ENCODE assay signal across 7 mouse cellular contexts in genomic region chr19:29066981-29067471, GRCm38 (mm10). TPM values are rescaled to one million over a fixed set of nuclear protein-coding genes. Genes with fewer than 3 reads are reported as not detected.
DNase-seq lines count a peak whose midpoint lies in the region; ATAC-seq and TF ChIP-seq lines count a peak whose summit lies in the region.

No protein-coding gene starts in this region.

- H3K36me3 ChIP-seq in MEL (ENCODE audit: control insufficient read depth in 1 of 2, insufficient read depth in 2 of 2, low read length in 2 of 2), result peaks cover 0 to 23% of the 10 kb centered on the region in 2 experiments; a peak in 2 of 4 replicates
- H3K36me3 ChIP-seq in spleen, adult 2 months (ENCODE audit: control insufficient read depth, insufficient read depth, low read length), result no peaks in the 10 kb centered on the region

- no peaks in the 10 kb centered on the region for H3K27me3 ChIP-seq in MEL (ENCODE audit: control insufficient read depth in 1 of 2, insufficient read depth in 2 of 2, low read length in 2 of 2)
- H3K27me3 ChIP-seq in spleen, adult 2 months (ENCODE audit: control insufficient read depth, insufficient read depth, low read length), result no peaks in the 10 kb centered on the region

- peak; percentile 73 for ATAC-seq in erythroblast, adult 5-6 weeks (replicated peaks; ENCODE audit: low FRiP score, poor library complexity, severe bottlenecking)
- peak; percentile 86 for ATAC-seq in megakaryocyte-erythroid progenitor cell, adult 5-6 weeks (replicated peaks; ENCODE audit: low FRiP score, low TSS enrichment, poor library complexity, severe bottlenecking)

- H3K79me2 ChIP-seq in MEL (ENCODE audit: control insufficient read depth, insufficient read depth, low read length, poor library complexity), result no peaks in the 10 kb centered on the region; the same call in 1 of the 2 replicates

- peak overlapping the region; percentile 69 for H3K9ac ChIP-seq in MEL (ENCODE audit: control insufficient read depth, low read depth, low read length, poor library complexity, severe bottlenecking)

- TF ChIP-seq RAD21 in MEL (IDR thresholded peaks at IDR 0.05; ENCODE audit: low read depth, low read length), result no peak; the same call in 1 of the 2 replicates

- peak in 1 of 2 experiments; percentile 45; a peak in 1 of 4 replicates for TF ChIP-seq EP300 in MEL (IDR thresholded peaks at IDR 0.05; ENCODE audit: low read depth in 1 of 2, low read length in 2 of 2)

- no peaks in the 10 kb centered on the region for H3K9me3 ChIP-seq in MEL (replicated peaks; ENCODE audit: insufficient read depth, low read length)

- peak; percentile 48 to 84; a peak in 3 of 4 replicates for TF ChIP-seq POLR2A in MEL (IDR thresholded peaks at IDR 0.05; ENCODE audit: control insufficient read depth in 1 of 2, insufficient read depth in 1 of 2, low read depth in 1 of 2, low read length in 2 of 2, poor library complexity in 1 of 2)
- peak; percentile 28 for TF ChIP-seq POLR2A in spleen, adult 2 months (IDR thresholded peaks at IDR 0.05; ENCODE audit: low read depth, low read length)

- intact Hi-C loops in heart, postnatal 14 days (cut with DNase I), result loop anchor here (5.0 kb wide), 2 partner anchors 35 to 135 kb away; partner anchors contain the start of gene Rcl1

- H3K4me1 ChIP-seq in MEL (ENCODE audit: control insufficient read depth in 1 of 2, insufficient read depth in 2 of 2, low read length in 2 of 2), result peaks cover 4 to 22% of the 10 kb centered on the region in 2 experiments; a peak in 3 of 4 replicates
- peaks cover 3% of the 10 kb centered on the region for H3K4me1 ChIP-seq in spleen, adult 2 months (ENCODE audit: control insufficient read depth, insufficient read depth, insufficient read length)

- 16% methylated on average over 11 of the region's 11 CpGs for WGBS in spleen, adult 2 months

- no peak for TF ChIP-seq CTCF in MEL (IDR thresholded peaks at IDR 0.05 in 2 of 3, conservative IDR thresholded peaks at IDR 0.05 in 1 of 3; ENCODE audit: control insufficient read depth in 1 of 3, insufficient read depth in 1 of 3, low read depth in 2 of 3, low read length in 3 of 3, poor library complexity in 1 of 3, severe bottlenecking in 1 of 3)
- TF ChIP-seq CTCF in spleen, adult 2 months (IDR thresholded peaks at IDR 0.05; ENCODE audit: extremely low read depth, insufficient read depth, insufficient read length, insufficient replicate concordance), result no peak

- H3K27ac ChIP-seq in MEL (ENCODE audit: control insufficient read depth, low read depth, low read length), result peak overlapping the region; percentile 78
- peak overlapping the region; percentile 64 for H3K27ac ChIP-seq in spleen, adult 2 months (ENCODE audit: insufficient read depth, low read length)

- peak overlapping the region; percentile 82 for H3K4me3 ChIP-seq in MEL (ENCODE audit: control insufficient read depth in 1 of 2, insufficient read depth in 1 of 2, low read depth in 2 of 2, low read length in 2 of 2)
- peak overlapping the region; percentile 50 for H3K4me3 ChIP-seq in spleen, adult 2 months (ENCODE audit: extremely low read depth, insufficient read depth, insufficient read length)

- DNase-seq in MEL (ENCODE audit: low read depth, low spot score), result peak; percentile 98
- DNase-seq in adrenal gland, postnatal 10 days, result peak; percentile 83
- DNase-seq in heart, postnatal 14 days, result peak; percentile 69 to 78
- peak; percentile 86 to 92 for DNase-seq in kidney, postnatal 36 days
- DNase-seq in spleen, adult 2 months (ENCODE audit: low read depth in 1 of 2, low spot score in 2 of 2), result peak; percentile 65 to 69

TF ChIP-seq in MEL, 35 proteins besides CTCF, POLR2A, EP300 and RAD21:
- no peak for TF ChIP-seq CHD2 (IDR thresholded peaks at IDR 0.05; ENCODE audit: low read length)
- peak; percentile 8; the same call in 1 of the 2 replicates for TF ChIP-seq TCF12 (IDR thresholded peaks at IDR 0.05; ENCODE audit: low read depth, low read length)
- TF ChIP-seq GATA1 (IDR thresholded peaks at IDR 0.05; ENCODE audit: low read depth, low read length), result peak; percentile 74
- TF ChIP-seq KAT2A (conservative IDR thresholded peaks at IDR 0.05; ENCODE audit: low read depth, low read length), result no peak
- TF ChIP-seq ETS1 (IDR thresholded peaks at IDR 0.05; ENCODE audit: low read depth, low read length), result peak; percentile 55; the same call in 1 of the 2 replicates
- TF ChIP-seq TBP (IDR thresholded peaks at IDR 0.05; ENCODE audit: low read depth, low read length), result peak; percentile 91
- no peak for TF ChIP-seq ZC3H11A (IDR thresholded peaks at IDR 0.05; ENCODE audit: low read depth, low read length)
- TF ChIP-seq MXI1 (IDR thresholded peaks at IDR 0.05; ENCODE audit: low read depth, low read length), result peak; percentile 67; the same call in 1 of the 2 replicates
- no peak for TF ChIP-seq HCFC1 (IDR thresholded peaks at IDR 0.05; ENCODE audit: low read depth, low read length)
- peak; percentile 1; the same call in 1 of the 2 replicates for TF ChIP-seq SMC3 (IDR thresholded peaks at IDR 0.05; ENCODE audit: low read depth, low read length)
- TF ChIP-seq SIN3A (IDR thresholded peaks at IDR 0.05; ENCODE audit: low read length), result peak; percentile 90
- TF ChIP-seq NELFE (IDR thresholded peaks at IDR 0.05; ENCODE audit: low read depth, low read length), result peak; percentile 71
- TF ChIP-seq USF2 (IDR thresholded peaks at IDR 0.05; ENCODE audit: borderline replicate concordance in 1 of 2, insufficient read depth in 1 of 2, low read depth in 1 of 2, low read length in 2 of 2), result no peak
- TF ChIP-seq MYC (IDR thresholded peaks at IDR 0.05; ENCODE audit: low read depth, low read length), result peak; percentile 24; the same call in 1 of the 2 replicates
- TF ChIP-seq USF1 (IDR thresholded peaks at IDR 0.05; ENCODE audit: low read depth, low read length), result peak; percentile 37; the same call in 1 of the 2 replicates
- 0 out of 2 replicates have a peak, but pooled peaks have one; percentile 55 for TF ChIP-seq MAX (IDR thresholded peaks at IDR 0.05; ENCODE audit: low read length)

RNA-seq across cellular contexts. Expression of gene Ak3, which starts 19.3 kb away (rescaled TPM):
- 41.0 and 47.3 TPM in 2 replicates for total RNA-seq in MEL (2012; rRNA removed)
- polyA plus RNA-seq in MEL (2012; ENCODE audit: insufficient read depth in 1 of 2, insufficient read length in 2 of 2, low read depth in 1 of 2, low replicate concordance in 2 of 2, missing spikeins in 1 of 2), result 10 to 100 TPM; 50.0 to 86.3 TPM
- total RNA-seq in adrenal gland, postnatal 10 days (2021), result 100 to 1,000 TPM; 194 to 208 TPM
- total RNA-seq in erythroblast, adult 5-6 weeks (2015; ENCODE audit: low replicate concordance), result 10.4 and 19.4 TPM in 2 replicates
- 6.7 and 9.2 TPM in 2 replicates for total RNA-seq in erythroblast, adult 5-6 weeks (2017; ENCODE audit: low replicate concordance)
- 10 to 100 TPM; 86.6 to 88.6 TPM for total RNA-seq in heart, postnatal 14 days (2021)
- total RNA-seq in megakaryocyte-erythroid progenitor cell, adult 5-6 weeks (2014; fragmentation: Nextera tagmentation), result 93.3 and 99.1 TPM in 2 replicates
- total RNA-seq in megakaryocyte-erythroid progenitor cell, adult 5-6 weeks (2017), result 76.1 and 91.7 TPM in 2 replicates
- 18.4 and 23.7 TPM in 2 replicates for polyA plus RNA-seq in spleen, adult 2 months (2012; rRNA removed)

RNA-seq across cellular contexts. Expression of gene Rcl1, which starts 34.1 kb away (rescaled TPM):
- 75.1 and 86.4 TPM in 2 replicates for total RNA-seq in MEL (2012; rRNA removed)
- 100 to 1,000 TPM in 1 of 2 experiments, not detected in 1; 122 TPM for polyA plus RNA-seq in MEL (2012; ENCODE audit: insufficient read depth in 1 of 2, insufficient read length in 2 of 2, low read depth in 1 of 2, low replicate concordance in 2 of 2, missing spikeins in 1 of 2)
- total RNA-seq in adrenal gland, postnatal 10 days (2021), result 10 to 100 TPM; 30.6 to 40.3 TPM
- total RNA-seq in erythroblast, adult 5-6 weeks (2015; ENCODE audit: low replicate concordance), result 22.9 and 35.7 TPM in 2 replicates
- 47.8 and 63.0 TPM in 2 replicates for total RNA-seq in erythroblast, adult 5-6 weeks (2017; ENCODE audit: low replicate concordance)
- total RNA-seq in heart, postnatal 14 days (2021), result 1 to 10 TPM; 5.6 to 6.8 TPM
- 51.2 and 73.7 TPM in 2 replicates for total RNA-seq in megakaryocyte-erythroid progenitor cell, adult 5-6 weeks (2014; fragmentation: Nextera tagmentation)
- 99.9 and 100 TPM in 2 replicates for total RNA-seq in megakaryocyte-erythroid progenitor cell, adult 5-6 weeks (2017)
- 12.7 and 16.0 TPM in 2 replicates for polyA plus RNA-seq in spleen, adult 2 months (2012; rRNA removed)

Comparison
In these comparisons a context has a peak if more than half of its experiments do, and no peak if none do; other contexts are left out.
1. Peak in every context shown above with its lines: DNase-seq, ATAC-seq, H3K4me3 ChIP-seq and H3K27ac ChIP-seq.